Mouse (Mus musculus): ENCODE results near the gene Cdc5l.

DNA sequence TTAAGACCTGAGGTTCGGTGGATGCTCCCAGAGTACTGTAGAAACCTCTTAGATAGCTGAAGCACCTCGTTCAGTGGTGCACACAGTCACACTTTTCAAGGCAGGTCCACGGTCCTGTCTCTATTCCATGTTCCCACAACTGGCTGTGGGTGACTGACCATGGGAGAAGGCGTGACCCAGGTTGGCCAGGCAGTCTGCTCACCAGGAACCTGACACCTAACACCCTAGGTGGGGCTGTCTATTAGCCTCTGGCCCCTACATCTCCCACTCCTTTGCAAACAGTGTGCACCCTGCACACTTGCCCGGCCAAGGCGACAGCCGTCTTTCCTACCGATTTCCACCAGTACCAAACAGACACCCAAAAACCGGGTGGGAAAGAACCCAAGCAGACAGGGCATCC is 77.1 kb downstream of the Cdc5l start:
- TF ChIP-seq CTCF (IDR thresholded peaks at IDR 0.05; ENCODE audit: borderline replicate concordance, control insufficient read depth, extremely low read depth, insufficient read depth, low read length, poor library complexity) (no peak), POLR2A (IDR thresholded peaks at IDR 0.05; ENCODE audit: control insufficient read depth, extremely low read depth, insufficient read depth, low read length, poor library complexity) (no peak)
